Mouse (Mus musculus) neutrophil, adult 5-6 weeks (primary cell): ENCODE results near the gene Pptc7. TPM values are rescaled to one million over a fixed set of nuclear protein-coding genes. Genes with fewer than 3 reads are reported as not detected.

ENCODE experiments used
- ATAC-seq: fragments of 151-379, 151-347 bp; 2 replicates; pipeline ENCODE4 v1.8.0; 2017; ENCODE audit warnings: mild to moderate bottlenecking, moderate TSS enrichment; ENCODE audit not compliant: insufficient number of reproducible peaks, poor library complexity, low FRiP score, severe bottlenecking; ENCODE audit errors: extremely low read depth
- total RNA-seq: library from RNA; stranded (forward); fragments of 200-1000 nt; gene quantifications from 2 replicates; pipeline ENCODE4 v1.2.3, GENCODE M21; 2017

Pptc7 gene
- total RNA-seq, 1 experiment from 2014 or later = 46.2 TPM

DNA sequence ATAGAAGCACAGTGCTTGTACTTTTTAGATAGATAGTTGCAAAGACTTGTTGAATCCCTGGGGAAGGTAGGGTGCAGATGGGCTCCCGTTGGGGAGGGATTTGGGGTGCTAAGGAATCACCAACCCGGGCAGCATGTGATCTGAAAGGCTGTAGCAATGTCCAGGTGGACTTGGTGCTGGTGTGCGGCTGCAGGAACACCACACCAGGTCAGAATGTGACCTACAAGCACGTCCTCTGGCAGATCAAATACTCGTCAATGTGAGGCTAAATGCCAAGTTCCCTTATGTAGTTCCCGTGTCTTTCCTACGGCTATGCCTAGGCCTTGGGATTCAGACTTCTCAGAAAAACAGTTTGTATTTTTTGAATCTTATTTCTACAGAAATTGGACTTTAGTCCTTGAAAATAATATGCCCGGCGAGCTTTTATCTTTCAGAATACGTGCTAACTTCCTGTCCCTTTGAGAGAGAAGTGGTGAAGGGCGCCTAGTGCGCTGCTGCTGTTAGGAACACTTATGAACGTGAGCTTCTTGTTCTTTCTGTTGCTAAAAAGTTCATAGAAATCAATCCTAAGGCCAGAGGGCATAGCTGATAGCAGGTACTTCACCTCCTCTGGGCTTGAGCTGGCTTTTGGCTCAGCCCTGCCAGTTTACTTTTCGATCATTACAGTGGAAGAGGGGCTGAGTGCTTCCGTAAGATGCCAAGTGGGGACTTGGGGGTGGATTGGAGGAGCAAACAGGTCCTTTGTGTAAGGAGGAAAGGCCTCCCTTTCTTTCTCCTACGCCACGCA is 7.6 kb downstream of the Pptc7 start:
- ATAC-seq = no peak

DNA sequence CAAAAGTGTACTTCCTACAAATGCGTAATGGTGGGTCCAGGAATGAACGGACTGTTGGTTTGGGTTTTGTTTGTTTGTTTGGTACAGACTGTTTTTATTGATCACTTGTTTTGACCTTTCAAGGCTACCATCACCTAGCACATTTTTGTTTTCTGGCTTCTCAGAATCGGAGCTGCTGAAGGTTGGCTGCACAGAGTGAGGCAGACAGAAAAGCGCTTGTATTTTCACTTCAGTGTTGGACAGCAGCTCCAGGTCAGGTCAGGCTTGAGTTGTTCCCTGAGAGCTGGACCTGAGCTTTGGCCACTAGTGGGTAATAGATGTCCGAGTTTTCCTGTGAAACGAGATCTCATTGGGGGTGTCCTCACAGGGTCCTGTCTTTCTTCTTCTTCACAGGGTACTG is 9.0 kb downstream of the Pptc7 start:
- ATAC-seq = no peak

DNA sequence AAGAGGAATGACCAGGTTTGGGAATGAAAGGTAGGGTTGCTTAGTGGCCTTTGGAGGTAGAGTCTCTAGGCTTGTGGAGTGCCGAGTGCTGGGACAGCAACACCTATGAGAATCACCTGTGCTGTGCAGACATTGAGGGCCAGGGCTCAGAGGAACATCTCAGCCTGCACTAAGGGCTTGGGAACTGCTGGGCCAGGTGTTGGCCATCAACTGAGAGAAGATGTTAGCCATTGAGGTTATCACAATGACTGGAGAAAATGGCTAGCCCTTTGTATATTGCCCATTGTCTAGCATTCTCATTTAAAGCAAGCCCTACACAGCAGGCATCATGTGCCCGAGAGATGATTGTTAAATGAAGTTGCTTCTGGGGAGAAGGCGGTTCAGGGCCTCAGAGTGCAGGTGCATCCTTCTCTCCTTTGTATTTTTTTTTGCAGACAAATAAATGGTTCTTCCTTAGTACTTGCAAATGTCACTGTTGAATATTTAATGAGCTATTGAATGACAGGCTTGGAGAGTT is 10.1 kb downstream of the Pptc7 start:
- no peak for ATAC-seq

DNA sequence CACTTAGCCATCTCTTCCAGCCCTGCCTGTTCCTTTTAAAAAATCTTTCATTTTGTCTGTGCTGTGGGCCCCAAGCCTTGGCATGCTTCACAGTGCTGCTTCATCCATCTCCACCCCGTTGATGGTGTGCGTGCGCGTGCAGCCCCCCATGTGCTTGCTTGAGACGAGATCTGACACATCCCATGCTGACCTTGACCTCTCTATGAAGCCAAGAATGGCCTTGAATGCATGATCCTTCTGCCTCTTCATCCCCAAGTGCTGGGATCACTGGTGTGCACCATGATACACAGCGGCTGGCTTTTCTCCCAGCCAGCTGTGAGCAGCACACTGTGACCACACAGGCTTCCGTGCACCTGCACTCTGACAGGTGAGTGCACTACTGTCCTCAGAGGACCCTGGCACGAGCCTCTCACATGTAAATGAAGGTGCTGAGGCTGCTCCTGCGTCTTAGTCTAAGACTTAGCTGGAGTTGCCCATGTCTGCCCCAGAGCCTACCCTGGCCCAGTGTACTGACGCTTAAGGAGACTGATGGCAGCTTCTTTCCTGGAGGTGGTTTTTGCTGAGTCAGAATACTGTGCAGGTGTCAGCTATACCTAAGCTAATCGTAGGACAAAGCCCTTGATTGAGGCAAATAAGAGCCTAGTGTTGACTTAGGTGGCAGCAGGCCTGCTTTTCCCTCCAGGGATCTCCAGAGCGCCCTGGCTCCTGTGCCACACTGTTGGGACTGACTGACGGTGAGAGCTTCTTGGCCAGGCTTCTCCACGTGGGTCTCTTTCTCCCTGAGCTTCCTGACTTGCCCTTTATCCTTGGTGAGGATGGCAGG is 11.2 kb downstream of the Pptc7 start:
- no peak for ATAC-seq

DNA sequence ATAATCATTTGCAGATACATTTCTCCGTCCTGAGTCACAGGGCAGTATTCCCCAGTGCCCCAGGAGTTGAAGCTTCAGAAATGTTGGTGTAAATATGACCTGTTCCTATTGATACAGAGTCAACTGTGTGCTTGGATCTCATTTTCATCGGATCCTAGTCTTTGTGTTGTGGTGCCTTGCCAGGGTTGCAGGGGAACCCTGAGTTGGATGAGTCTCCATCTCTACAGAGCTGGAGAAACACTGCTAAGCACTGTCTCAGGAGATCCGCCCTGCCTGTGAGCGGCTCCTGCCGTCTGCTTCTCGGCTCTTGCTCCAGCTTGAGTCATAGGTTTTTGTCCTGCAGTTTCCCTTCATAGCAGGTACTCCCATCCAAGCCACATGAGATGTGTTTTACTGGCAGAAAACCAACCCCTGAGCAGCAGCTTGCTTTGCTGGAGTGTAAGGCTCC is 15.9 kb downstream of the Pptc7 start:
- no peak for ATAC-seq

DNA sequence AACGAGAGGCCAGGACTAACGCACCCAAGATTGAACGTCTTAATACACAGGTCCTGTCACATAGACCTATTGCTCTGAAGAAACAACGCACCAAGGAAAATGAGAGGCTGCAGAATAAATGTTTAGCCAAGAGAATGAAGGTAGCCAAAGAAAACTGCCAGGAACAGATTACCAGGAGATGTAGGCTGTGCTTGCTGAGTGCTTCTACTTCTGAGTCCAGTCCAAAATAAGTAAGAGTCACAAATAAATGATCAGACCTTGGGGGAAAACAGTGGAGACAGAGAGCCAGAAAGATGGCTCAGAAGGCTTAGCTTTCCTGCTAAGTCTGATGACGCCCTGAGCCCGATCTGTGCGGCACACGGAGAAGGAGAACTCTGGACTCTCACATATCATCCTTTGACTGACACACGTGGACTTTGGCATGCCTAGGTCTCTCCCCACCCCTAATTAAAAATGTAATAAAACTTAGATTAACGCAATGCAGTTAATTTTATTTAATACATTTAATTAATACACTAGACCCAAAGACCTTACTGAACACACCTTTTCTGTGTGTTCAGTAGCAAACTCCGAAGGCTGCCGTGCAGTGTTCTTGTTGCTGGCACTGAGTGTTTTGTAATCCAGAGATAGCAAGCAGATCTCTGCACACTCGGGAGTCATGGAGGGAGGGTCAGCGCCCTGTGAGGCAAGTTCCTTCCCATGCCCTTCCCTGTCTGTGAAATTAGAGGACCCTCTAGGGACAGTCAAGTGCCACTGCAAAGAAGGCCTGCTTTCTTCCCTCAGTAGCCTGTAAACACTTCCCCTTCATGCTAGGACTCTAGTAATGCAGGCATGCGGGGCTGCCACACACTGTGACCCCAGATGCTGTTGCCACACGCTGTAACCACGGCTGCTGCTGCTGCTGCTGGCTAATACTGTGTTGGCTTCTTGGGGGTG is 18.9 kb downstream of the Pptc7 start:
- ATAC-seq = peak; percentile 63

DNA sequence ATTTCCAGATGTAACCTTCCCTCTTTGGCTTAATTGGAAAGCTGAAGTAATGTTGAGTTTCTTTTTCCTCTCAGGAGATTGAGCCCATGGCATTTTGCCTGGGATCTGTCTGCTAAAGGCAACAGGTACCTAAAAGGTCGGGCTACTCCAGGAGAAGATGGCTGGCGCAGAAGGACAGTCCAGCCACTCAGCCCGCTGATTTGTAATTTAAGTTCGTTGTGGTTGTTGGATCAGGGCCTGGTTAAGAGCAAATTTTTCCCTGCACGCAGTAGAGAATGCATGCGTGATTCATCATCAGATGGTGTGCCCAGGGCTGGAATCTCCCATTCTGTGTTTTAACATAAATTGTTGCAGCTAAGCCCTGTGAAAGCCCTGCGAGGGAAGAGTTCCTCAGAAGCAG is 19.8 kb downstream of the Pptc7 start:
- no peak for ATAC-seq

DNA sequence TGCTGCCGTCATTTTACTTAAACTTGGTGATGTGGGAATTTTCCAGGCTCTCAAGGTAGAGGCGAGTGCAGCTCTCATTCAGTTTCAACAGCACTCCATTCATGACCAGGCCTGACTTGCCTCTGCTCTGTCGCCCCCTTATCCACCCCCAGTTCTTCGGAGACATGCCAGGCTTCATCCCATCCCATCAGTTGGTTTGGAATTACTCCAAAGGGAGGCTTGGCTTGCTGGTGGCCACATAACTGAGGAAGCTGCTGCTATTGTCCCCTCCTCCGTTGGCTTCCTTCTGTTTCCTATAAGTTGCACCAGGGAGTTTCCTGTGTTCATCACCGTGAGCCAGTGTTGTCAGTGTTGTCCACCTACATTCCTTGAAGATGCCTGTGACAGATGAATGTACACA is 20.4 kb downstream of the Pptc7 start:
- no peak for ATAC-seq

DNA sequence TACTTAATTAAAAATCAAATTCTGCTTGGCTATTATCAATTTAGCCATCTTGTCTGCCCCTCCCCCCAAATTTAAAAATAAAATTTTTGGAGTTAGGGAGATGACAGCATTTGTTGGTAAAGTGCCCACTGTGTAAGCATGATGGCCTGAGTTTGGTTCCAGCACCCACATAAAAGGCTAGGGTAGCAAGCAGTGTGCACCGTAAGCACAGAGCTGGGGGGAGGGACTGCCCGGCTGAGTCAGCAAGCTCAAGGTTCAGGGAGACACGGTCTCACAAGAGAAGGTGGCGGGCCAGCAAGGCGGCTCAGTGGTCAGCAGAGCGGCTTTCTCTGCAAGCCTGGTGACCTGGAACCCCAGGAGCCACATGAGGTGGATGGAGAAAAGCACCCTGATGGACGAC is 21.3 kb downstream of the Pptc7 start:
- ATAC-seq = no peak

DNA sequence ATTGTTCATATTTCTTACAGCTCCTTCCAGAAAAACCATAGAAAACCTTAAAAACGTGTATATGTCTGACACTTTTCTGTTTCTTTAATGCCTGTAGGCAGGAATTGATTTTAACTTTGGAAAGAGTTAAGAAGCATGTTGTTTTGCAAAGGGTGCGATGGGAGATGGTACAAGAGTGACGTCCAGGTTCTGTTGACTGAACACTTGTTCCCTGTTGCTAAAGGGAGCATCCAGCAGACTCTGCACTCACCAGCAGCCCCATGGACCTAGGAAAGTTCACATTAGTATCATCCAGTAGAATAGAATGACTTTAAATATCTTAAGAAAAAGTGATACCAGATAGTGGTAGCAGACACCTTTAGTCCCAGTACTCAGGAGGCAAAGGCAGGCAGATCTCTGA is 22.4 kb downstream of the Pptc7 start:
- ATAC-seq = no peak

DNA sequence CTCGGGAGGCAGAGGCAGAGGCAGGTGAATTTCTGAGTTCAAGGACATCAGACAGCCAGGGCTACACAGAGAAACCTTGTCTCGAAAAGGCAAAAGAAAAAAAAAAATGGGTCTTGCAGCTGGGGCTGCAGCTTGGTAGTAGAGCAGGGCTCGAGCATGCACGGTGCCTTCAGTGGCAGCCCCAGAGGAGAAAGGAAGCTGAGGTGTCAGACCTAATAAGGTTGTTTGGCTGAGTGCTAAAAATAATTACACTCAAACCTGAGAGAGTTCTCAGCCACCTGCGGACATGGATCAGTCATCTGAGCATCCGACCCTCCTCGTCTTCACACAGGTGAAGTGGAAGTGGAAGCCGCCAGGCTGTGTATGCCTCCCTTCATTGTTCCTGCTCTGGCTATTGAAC is 26.5 kb downstream of the Pptc7 start:
- peak; percentile 16; the same call in 1 of the 2 replicates for ATAC-seq

DNA sequence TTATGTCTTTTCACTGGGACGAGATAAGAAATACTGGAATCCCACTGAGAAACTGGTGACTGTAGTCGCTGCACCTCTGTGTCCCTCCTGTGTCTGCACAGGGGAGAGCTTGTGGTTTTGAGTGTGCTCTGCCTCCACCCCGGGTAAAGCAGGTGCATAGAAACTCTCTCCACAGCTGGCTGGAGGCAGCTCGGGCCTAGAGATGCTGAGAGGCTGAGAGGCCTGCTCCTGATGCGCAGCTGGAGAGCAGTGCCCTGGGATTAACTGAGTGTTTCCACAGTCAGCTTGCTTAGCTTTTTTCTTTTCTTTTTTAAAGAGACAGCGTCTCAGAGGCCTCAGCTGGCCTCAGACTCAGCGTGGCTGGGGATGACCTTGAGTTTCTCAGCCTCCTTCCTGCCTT is 27.5 kb downstream of the Pptc7 start:
- ATAC-seq = no peak

DNA sequence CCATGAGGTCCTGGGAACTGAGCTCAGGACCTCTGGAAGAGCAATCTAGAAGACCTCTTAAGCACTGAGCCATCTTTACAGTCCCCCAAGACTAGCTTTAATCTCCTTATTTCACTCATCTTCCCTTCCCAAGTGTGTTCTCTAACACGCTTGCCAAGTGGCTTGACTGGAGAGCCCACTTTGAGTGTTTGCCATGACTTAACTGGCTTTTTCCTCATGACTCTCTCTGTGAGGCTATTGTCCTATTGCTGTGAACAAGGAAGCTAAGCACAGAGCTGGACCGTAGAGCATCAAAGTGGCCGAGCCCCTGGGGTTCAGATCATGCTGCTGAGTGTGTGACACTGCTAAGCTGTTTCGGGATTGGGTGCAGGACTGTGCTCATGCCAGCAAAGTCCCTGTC is 28.2 kb downstream of the Pptc7 start:
- ATAC-seq = no peak

DNA sequence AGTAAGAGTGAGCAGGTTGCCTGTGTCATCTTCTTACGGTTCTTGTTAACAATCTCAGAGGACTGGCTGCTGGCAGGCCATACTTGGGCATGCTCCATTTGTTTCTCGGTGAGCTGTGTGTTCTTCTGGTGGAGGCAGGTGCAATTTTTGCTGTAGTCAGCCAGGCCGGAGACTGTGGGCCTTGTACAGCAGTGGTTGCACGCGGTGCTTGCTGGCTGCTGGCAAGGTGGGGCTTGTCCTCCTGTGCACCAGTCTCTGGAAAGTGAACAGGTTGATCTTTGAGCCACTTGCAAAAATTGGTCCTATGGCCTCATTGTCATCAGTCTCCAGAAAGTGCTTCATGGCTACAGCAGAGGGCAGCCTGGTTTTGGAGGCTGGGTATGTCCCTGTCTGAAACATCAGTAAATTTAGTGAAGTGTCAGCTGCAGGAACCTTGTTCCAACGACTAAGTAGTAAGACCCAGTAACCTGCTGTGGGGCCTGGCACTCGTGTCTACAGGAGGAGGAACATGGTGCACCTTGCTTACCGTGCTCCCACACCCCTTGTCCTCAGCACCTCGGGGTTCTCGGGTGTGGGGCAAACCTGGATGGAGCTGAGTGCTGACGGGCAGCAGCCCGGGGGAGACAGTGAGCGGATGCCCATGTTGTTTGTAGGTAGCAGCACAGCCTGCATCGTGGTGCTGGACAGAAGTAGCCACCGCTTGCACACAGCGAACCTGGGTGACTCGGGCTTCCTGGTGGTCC is 28.9 kb downstream of the Pptc7 start:
- no peak for ATAC-seq

DNA sequence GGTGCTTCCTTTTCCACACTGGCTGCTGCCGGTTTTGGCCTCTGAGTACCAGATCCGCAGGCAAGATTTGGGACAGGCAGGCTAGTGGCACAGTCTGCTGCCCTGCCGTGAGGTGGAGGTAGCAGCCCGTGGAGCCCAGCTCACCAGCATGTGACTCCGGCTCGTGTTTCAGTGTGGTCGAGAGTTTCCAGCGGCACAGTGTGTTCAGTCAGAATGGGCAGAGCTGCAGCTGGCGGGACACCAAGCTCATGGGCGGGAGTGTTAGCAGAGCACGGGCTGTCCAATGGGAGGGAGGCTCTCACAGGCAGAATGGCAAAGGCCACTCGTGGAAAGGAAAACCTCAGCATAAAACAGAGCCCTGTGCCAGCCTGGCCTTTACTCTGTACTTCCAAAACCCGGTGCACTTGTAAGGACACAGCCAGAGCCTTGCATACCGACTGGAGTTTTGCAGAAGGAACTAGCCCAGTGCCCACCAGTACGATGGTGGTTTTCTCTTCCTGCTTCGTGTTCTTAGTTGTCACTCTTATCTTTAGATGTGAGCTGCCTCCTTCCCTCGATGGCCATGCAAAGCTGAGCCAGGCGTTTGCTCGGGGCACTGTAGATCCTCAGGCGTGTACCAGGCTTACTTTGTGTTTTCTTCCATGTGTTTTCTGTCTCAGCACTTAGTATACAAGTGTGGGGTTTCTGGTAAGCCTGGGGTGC is 31.0 kb downstream of the Pptc7 start:
- ATAC-seq = peak; percentile 28; the same call in 1 of the 2 replicates

DNA sequence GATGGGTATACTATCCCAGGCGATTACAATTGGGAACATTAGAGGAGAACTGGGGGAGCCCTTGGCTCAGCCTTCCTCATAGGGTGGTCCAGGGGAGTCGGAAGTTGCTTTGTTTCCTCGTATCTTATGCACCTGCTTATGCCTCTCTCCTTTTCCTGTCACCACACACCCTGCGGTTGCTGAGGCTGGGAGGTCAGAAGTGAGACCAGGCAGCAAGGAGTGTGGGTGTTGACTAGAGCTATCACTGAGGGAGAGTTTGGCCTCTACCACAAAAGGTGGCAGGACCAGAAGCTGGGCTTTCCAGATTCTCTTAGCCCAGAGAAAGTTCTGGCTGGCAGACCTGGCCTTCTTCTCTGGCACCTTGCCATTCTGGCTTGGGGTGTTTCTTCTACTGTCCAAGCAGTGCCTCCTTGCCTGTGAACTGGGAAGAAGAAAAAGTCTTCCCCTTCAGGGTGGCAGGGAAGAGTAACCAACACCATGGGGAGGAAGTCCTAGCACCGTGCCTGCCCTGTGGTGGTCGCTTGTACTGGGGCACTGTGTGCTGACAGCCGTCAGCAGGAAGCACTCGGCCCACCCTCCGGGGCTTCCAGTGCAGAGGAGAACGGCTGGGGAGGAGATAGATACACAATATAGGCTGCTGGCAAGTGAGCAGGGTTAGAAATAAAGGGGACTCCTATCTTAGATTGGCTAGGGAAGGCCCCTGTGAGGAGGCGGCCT is 33.3 kb downstream of the Pptc7 start:
- no peak for ATAC-seq

DNA sequence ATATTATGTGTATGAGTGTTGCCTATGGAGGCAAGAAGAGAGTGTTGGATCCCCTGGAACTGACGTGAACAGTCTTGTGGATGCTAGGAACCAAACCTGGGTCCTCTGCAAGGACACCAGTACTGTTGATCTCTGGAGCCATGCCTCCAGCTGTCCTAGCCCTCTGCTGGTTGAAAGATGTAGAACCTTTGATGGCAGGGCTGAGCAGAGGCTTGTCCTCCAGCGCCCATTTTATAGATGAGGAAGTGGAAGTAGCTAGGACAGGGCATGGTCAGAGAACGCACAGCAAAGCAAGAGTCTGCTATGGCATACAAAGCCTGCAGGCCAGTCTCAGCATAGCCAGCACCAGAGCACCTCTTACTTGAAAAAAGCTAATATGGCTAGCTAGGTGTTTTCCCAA is 33.9 kb downstream of the Pptc7 start:
- peak; percentile 92 for ATAC-seq
